Mouse (Mus musculus): ENCODE measurements around the gene Capns1. TPM values are rescaled to one million over a fixed set of nuclear protein-coding genes. Genes with fewer than 3 reads are reported as not detected.

Capns1 gene
- polyA plus RNA-seq (2012), result 142 and 154 TPM in 2 replicates

- TF ChIP-seq GATA1 (IDR thresholded peaks at IDR 0.05; ENCODE audit: low read length), result no peak
These were observed at the start of gene Capns1 for GRCm38 (mm10) chr7:30198481-30198971. Gene Capns1, minus strand, starts transcription at chr7:30198811.

DNA sequence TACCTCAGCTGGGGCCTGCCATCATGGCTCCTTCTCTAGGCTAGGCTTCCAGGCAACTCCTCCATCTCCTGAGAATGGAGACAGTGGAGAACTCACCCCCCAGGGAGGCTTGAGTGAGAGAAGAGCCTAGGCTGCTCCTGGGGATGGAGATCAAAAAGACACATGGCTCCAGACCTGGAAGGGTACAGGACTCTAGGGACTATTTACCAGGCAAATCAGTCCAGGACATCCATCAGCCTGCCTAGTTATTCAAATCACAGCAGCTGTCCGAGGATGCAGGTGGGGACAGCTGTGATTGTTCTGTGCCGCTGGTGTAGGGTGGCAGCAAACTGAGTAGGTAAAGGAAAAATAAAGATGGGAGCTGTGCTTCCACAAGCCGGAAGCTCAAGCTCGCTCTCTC lies 37.0 kb upstream of the Capns1 start, which contains the start of gene Ovol3:
TSS of gene Ovol3 (minus strand) at position 101 of the 400 bp plus-strand sequence.
- TF ChIP-seq GATA1 (IDR thresholded peaks at IDR 0.05; ENCODE audit: low read length), result no peak

DNA sequence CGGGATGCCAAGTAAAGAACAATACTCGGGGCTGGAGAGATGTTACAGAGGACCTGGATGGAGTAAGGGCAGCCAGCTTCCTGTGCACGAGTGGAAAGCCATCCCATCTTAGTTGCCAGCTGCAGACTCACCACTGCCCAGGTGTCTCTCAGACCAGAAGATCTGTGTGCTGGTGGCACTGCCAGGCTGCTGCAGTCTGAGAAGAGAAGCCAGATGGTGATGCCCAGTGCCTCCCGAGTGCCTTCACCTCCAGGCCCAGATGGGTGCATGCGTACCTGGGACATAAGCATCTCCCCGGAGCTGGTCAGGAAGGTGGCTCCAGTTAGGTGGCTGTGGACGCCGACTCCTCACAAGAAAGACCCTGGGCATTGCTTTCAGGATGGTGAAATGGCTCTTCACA lies 36.5 kb upstream of the Capns1 start:
- TF ChIP-seq GATA1 (IDR thresholded peaks at IDR 0.05; ENCODE audit: low read length), result no peak

- no peak for TF ChIP-seq GATA1 (IDR thresholded peaks at IDR 0.05; ENCODE audit: low read length)
These were observed 35.8 kb upstream of the Capns1 start for GRCm38 (mm10) chr7:30234276-30234858.

- TF ChIP-seq GATA1 (IDR thresholded peaks at IDR 0.05; ENCODE audit: low read length), result no peak
These were observed 34.8 kb upstream of the Capns1 start for GRCm38 (mm10) chr7:30233387-30233786.

GRCm38 (mm10) chr7:30232631-30233148 lies 34.1 kb upstream of the Capns1 start:
- no peak for TF ChIP-seq GATA1 (IDR thresholded peaks at IDR 0.05; ENCODE audit: low read length)

DNA sequence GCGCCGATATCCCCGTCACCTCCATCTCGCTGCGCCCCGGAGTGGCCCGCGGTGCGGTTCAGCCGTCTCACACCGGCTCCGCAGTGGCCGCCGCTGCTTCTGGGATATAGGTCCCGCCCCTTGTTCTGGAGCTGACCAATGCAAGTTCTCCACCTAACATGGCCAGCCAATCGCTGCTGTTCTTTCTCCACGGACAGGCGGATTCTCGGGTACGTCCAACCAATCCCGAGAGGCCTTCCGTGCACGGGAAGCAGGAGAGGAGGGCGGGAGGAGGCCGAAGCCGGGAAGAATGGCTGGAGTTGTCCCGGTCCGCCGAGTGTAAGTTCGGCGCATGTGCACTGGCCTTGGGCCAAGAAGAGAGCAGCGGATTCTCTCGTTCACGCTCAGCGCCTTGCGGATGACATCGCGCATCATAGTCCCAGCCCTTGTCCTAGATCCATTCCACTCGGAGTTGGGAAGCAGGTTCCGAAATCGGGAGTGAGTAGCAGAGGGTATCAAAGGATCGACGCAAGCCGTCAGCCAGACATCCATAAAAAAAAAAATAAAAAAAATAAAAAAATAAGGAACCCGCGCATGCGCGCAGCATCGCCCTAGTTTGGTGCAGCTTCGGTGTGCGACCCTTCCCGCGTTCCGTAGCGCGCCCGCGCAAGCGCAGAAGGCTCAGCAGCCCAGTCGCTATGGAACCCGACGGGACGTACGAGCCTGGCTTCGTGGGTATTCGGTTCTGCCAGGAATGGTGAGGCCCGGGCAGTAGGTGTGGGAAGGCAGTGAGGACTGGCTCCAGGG lies 33.3 kb upstream of the Capns1 start, which contains the start of the genes Polr2i and Tbcb:
TSS of gene Polr2i (plus strand) at position 280 of the 786 bp plus-strand sequence.
TSS of gene Tbcb (minus strand) at position 604 of the 786 bp plus-strand sequence.
- no peak for TF ChIP-seq GATA1 (IDR thresholded peaks at IDR 0.05; ENCODE audit: low read length)

DNA sequence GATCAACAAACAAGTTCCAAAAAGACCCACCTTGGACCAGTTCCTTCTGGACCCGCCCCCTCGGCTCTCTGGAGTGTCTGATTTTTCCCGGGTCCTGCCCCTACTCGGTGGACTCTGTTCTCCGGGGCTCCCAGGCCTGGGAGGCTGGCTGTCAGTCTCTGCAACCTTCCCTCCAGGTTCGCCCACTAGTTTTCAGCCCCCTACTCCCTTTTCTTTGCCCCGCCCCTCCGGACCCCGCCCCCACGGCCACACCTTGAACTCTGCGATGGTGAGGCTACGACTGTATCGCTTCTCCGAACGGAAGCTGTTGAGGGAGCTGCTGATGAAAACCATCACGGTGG lies 32.7 kb upstream of the Capns1 start:
- TF ChIP-seq GATA1 (IDR thresholded peaks at IDR 0.05; ENCODE audit: low read length), result no peak

DNA sequence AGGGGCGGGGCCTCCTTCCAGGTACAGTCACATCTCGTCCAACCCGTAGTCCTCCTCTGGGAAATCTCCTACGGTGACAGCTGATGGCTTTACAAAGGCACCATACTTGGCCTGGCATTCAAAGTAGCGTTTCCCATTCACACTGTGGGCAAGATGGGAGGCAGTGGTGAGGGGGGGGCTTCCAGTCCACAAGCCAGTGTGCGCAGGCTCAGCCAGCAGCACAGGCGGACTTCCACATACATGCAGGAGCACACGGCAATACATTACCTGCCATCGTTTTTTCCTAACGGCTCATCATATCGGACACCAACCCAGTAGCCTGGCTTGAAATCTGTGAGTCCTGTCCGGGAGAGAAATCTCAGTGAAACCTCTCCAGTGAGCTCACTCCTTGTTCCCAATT lies 25.6 kb upstream of the Capns1 start:
- no peak for TF ChIP-seq GATA1 (IDR thresholded peaks at IDR 0.05; ENCODE audit: low read length)

DNA sequence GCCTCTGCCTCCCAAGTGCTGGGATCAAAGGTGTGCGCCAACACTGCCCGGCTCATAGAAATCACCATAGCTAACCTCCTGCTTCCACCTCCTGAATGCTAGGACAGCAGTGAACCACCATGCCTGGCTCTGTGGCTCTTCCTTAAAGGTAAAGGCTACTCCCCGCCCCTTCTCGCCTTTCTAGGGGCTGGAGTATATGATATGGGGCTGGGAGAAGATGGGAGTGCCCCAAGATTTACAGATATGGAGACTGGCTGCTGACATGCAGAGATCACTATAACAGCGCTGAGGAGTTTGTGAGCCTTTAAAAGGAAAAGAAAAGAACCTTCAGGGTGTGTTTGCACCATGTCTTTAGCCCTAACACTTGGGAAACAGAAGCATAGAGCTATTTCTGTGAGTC lies 23.6 kb upstream of the Capns1 start:
- no peak for TF ChIP-seq GATA1 (IDR thresholded peaks at IDR 0.05; ENCODE audit: low read length)

- TF ChIP-seq GATA1 (IDR thresholded peaks at IDR 0.05; ENCODE audit: low read length), result no peak
These were observed 22.8 kb upstream of the Capns1 start for GRCm38 (mm10) chr7:30221433-30221832.

- no peak for TF ChIP-seq GATA1 (IDR thresholded peaks at IDR 0.05; ENCODE audit: low read length)
These were observed 21.4 kb upstream of the Capns1 start for GRCm38 (mm10) chr7:30220008-30220356.

DNA sequence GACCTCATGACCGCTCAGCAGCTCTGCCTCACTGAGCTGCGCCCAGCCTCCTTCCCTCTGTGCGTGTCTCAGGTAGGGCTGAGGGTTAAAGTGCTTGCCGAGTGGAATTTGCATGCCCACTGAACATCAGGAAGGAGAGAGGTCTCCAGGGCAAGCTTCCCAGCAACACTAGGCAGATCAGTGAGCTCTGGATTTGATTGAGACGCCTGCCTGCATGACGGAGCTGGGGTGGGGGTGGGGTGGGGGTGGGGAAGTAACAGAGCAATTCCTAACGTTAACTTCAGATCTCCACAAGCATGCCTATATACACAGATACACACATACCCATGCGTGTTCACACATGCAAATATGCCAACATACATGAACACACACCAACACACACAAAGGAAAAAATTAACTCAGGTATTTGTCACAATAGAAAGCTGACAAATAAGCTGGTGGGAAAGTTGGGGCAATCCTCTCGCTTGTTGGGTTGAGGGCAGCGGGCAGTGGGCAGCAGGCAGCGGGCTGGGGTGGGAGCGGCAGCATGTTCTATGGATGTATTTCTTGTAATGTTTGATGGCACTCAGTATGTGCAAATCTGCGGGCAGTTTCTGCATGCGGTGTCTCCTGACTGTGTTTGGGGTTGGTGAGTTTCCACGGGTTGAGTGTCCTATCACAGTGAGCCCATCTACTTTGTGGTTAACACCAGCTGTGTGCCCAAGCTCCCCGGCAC lies 20.8 kb upstream of the Capns1 start:
- TF ChIP-seq GATA1 (IDR thresholded peaks at IDR 0.05; ENCODE audit: low read length), result no peak

DNA sequence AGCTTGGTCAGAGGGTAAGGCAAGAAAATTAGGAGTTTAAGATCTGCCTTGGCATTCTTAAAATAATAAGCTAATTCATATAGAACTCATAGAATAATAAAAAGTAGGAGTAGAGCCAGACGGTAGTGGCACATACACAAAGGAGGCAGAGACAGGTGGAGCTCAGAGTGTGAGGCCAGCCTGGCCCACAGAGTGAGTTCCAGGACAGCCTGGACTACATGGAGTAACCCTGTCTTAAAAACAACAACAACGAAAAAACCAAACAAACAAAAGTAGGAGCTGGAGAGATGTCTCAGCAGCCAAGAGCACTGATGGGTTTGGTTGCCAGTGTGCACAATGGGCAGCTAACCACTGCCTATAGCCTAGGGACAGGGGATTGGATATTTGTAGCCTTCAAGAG lies 18.7 kb upstream of the Capns1 start:
- no peak for TF ChIP-seq GATA1 (IDR thresholded peaks at IDR 0.05; ENCODE audit: low read length)

DNA sequence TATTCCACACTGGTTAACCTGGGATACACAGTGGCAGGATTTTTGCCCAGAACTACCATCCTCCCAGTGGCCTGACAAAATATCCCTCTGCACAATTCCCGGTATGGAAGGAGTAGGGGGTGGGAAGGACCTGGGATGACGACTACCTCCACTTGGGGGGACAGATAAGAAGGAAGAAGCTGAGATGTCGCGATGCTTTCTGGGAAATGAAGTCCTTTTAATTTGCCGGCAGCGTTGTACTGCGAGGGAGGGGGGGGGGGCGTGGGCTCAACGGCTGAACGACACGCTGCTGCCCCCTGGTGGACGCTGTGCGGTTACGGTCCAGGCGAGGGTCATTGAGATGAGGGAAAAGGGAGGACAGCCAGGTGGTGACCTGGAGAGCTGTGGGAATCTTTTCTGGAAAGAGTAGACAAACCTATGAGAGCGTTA lies 18.1 kb upstream of the Capns1 start:
- no peak for TF ChIP-seq GATA1 (IDR thresholded peaks at IDR 0.05; ENCODE audit: low read length)

DNA sequence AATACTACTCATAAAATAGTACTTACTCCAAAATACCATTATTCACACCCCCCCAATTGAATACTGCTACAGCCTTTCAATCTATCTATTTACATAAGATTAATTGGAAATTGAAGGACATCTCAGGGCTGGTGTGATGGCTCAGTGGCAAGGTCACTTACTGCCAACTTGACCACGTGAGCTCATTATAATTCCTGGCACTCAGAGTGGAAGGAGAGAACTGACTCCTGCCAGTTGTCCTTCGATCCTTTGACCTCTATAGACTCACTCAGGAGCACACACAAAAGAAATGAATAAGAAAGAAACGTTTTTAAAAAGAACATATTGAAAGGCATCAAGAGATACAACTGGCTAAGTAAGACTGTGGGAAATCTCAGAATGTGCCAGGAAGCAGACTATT lies 17.3 kb upstream of the Capns1 start:
- no peak for TF ChIP-seq GATA1 (IDR thresholded peaks at IDR 0.05; ENCODE audit: low read length)
